Mouse (Mus musculus) lung, postnatal 0 days (tissue): ENCODE data around the gene Mrpl45.
"Not testable (repeated sequence)": the region's sequence is repeated elsewhere in the genome, so short reads cannot be mapped to it uniquely, and the experiment has no call there.

ENCODE experiments used
- CTCF ChIP-seq: IDR thresholded peaks from 2 replicates; pipeline ENCODE4 v1.5.1; 2016; ENCODE audit warnings: antibody characterized with exemption, mild to moderate bottlenecking
- EP300 ChIP-seq: IDR thresholded peaks from 2 replicates; pipeline ENCODE4 v1.6.1; 2016; ENCODE audit warnings: antibody characterized with exemption, mild to moderate bottlenecking, control low read depth

GRCm38 (mm10) chr11:97321894-97322600 is 6.5 kb downstream of the Mrpl45 start:
- TF ChIP-seq CTCF, EP300: not testable (repeated sequence)
